Mouse (Mus musculus): ENCODE measurements around the gene Srarp. TPM values are rescaled to one million over a fixed set of nuclear protein-coding genes. Genes with fewer than 3 reads are reported as not detected.

The Srarp gene
- total RNA-seq, 2 experiments from 2014 or later: 2.4 to 3.9 TPM

DNA sequence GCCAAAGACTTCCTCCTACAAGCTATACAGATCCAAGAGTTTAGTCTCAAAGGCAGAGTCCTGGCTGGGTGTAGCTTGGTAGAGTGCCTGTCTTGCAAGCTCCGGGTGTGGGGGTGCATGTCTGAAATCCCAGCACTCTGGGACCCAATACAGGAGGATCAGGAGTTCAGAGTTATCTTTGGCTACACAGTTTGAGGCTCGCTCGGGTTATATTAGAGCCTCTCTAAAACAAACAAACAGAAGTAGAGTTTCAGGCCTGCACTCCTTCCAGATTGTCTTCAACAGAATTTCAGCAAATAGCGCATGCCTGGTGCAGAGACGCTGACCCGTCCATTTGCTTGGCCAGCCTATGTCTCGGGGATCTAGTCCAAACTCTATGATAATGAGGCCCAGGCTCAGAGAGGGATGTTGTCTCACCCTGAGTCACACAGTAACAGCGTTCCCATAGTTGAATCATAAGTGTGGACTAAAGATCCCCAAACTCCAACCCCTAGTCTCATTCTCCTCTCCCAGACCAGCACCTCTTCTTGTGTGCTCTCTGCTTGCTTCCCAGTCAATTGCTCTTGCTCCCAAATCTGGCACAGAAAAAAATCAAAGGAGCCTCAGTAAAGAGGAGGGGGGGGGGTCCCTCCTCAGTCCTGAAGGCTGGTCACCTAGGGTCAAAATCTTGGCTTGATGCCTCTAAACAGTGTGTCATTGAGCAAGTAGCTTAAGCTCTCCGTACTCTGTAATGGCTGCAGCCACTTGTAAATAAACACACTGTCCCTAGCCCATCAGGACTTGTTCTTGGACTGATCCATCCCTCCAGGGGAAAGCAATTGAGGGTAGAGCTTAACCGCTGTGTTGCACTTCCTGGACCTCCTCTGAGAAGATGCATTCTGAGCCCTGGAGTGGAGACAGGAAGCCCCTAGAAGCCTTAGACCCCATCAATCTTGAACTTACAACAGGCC is 8.8 kb downstream of the Srarp start:
- no peak for DNase-seq (ENCODE audit: low spot score in 2 of 2)

DNA sequence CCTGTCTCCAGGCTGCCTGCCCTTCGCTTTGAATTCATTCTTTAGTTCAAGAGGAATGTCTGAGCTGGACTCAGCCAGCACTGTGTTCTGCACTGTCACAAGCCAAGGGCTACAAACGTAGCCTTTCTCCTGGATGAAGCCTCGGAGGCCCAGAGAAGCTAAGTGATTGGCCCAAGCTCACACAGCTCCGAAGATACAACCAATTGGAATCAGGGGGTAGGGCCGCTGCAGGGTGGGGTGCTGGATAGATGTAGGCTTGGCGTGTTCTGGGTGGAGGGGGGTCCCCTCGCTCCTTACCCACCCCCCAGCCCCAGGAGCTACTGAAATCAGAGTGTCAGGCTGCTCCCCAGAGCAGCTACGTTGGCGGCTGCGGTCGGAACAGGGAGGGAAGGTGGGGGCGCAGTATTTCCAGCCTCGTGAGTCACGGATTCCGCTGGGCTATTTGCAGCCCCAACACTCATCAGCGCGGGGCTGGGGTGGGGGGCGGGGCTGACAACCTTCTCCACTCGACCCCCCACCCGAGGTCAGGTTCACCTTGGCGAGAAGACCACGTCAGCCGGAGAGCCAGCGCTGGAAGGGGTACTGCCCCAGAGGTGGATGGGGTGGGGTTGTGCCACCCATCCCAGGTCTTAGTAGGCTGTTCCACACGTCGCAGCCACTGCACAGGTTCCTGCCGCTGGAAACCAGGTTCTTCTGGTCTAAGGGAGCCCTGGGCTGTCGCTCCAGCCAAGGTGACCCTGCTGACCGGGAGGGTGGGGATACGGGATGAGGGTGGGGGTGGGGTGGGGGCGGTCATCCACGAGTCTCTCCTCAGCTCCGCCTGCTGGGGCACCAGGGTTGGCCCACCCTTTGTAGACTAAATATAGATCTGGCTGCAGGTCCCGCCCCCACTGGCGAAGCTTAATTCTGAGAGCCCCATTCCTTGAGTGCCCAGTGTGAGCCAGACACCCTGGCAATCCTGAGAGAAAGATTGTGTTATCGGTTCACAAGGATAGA is 10.1 kb downstream of the Srarp start:
- DNase-seq (ENCODE audit: low spot score in 2 of 2): peak; percentile 61 to 79

DNA sequence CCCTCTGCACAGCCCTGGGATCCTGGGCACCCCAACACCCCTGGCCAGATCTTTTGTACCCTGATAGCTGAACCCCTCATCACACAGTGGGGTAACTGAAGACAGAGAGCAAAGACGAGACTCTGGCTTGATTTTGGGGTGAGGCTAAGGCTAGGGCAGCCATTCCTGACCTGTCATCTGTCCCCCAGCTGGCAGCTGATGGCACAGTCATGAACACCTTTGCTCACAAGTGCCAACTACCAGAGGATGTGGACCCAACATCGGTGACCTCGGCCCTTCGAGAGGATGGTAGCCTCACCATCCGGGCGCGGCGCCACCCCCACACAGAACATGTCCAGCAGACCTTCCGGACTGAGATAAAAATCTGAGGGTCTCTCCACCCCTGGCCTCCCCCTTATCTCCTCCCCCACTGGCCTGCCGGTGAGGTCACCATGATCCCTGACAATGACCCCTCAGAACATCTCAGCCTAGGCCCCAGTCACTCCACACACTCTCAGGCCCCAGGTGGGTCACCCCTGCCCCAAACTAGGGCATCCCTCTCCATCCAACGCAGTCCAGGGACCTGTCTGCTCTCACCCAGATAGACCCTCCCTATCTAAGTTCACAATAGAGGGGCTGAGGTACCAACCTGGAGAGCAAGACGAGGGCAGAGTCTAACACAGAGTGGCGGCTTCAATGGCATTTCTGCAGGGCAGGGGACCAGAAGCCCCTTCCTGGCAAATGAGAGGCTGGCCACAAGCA is 12.0 kb downstream of the Srarp start:
- no peak for DNase-seq (ENCODE audit: low spot score in 2 of 2)

DNA sequence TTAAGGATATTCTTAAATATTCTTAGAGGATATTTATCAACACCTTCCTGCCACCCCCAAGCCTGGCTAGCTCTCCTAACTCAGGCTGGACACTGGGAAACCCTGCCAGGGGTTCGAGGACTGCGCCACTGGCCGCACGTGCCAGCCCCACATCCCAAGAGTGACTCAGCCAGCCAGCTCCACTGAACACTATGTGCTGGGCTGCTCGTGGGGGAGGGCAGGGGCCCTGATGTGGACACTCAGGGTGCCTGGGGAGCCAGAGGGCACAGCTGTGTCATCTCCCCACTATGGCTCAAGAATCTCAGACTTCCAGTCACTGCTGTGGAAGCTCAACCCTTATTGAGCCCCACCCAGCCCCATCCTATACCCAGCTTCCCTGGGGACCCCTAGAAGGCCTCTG is 12.6 kb downstream of the Srarp start:
- DNase-seq (ENCODE audit: low spot score in 2 of 2): no peak

DNA sequence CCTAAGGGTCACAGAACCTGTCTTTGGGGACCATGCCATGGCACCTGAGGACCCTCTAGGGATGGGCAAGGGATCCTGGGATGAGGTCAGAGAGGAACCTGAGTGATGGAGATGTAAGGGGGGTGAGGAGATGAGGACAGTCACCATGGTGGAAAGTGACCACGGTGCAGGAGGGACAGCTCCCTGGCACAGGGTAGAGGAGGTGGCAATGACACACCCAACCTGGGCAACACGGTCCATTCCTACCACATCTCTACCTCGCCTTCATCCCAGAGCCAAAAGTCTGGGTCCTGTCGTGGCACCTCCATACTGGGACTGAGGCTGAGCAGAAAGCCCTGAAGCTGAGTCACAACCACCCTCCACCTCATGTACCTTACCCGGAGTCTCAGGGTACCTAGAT is 13.1 kb downstream of the Srarp start:
- DNase-seq (ENCODE audit: low spot score in 2 of 2): no peak

DNA sequence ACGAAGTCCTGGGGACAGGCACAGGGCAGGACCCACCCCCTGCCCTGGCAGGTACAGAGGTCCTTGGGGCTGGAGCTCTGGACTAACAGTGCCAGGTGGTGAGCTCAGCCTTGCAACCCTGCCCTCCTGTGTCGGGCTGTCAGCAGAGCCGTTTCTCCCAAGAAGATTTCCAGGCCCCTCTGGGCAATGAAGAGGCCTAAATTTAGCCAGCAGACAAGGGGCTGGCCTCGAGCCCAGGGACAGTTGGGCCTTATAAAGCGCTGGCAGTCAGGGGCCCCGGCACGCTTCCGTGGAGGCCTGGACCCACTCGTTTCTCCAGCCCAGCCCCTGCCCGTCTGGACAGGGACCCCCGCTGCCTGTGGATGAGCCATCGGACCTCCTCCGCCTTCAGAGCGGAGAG is 14.5 kb downstream of the Srarp start:
- DNase-seq (ENCODE audit: low spot score in 2 of 2): no peak

DNA sequence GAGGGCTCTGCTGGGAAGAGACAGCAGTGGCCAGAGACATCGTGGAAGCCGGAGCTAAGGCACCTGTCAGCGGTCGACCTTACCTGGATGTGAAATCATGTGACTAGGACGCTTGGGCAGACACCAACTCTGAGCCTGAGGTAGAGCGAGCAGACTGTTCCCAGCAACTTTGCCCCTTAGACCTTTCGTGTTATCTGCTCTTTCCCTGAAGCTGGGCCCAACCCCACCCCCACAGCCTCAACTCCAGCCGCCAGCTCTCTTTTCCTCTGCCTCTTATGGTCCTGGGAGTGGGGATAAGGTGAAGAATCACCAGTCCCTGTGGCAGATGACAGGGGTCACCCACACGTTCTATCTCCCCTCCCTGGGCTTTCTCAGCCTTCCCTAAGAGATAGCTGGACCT is 15.0 kb downstream of the Srarp start:
- DNase-seq (ENCODE audit: low spot score in 2 of 2): no peak

DNA sequence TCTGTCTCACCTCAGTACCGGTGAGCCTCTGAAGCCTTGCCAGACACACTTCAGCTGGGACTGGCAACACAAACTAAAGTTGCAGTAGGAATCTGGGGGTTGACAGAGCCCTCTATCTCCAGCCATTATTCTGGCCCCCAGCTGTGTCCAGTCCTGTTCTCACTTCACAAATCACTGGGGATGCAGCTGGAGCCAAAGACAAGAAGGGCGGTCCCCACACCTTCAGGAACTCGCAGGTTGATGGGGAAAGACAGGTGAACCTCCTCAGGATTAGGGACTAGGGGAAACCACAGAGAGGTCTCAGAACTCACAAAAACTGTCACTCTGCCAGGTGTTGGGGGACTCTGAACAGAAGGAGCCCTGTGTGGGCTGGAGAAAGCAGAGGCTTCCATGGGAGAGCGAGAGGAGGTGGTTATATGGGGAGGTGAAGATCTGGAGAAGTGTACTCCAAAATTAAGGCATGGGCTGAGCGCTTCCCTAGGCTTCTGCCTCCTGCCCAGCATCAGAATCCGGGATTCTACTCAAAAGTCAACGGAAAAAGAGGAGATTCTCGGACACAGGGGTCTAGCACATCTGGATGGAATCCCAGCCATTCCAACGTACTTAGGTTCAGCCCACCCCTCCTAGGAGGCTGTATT is 15.6 kb downstream of the Srarp start, which contains the start of gene Hspb7:
Gene Hspb7, plus strand, starts transcription at position 588 of the 638 bp plus-strand sequence.
- no peak for DNase-seq (ENCODE audit: low spot score in 2 of 2)

DNA sequence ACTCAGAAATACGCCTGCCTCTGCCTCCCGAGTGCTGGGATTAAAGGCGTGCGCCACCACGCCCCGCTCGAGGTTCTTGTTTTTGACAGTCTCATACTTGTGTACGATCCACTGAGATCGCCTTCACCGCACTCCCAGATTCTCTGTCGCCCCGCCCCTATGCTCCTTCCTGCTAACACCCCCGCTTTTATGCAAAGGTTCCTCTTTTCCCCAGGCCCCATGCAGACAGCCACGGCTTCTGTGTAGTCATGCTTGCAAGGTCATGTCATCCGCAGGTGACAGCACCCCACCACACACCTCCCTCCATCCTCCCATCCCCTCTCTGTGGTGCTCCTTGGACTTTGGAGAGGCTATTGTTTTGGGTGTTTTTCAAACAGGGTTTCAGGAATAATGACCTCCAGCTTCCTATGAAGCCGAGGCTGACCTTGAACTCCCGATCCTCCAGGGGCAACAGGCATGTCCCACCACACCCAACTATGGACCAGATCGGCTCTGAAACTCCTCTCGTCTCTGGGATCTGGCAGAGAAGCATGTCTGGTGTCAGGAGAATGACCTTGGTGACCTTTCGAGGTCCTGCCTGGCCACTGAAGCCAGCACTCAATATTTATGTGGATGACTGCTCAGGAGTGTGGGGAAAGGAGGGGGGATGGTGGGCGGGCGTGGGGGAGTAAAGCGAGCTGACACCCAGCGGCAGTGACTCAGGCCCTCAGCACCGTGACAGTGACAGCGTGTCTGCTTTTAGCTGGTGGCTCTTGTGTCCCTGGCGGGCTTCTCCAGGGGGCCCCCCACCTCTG is 16.3 kb downstream of the Srarp start:
- DNase-seq (ENCODE audit: low spot score in 2 of 2): no peak

DNA sequence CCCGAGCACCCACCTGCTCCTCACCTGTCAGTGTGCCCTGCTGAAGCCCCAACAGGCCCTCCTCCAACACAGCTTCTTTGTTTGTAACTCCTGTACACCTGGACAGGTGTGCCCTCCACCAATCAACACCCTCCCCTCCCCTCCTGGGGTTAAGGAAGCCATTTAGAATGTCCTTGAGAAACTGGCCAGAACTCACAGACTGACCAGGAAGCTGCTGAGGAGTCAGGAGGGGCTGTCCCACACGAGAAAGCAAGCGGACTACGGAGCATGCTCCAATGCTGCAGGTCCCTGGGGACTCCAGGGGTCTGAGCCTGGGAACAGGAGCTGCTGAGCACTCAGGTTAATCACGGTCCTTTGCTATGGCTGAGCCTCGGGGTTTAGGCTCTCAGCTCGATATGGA is 20.0 kb downstream of the Srarp start, which contains the start of gene Clcnkb:
Gene Clcnkb, minus strand, starts transcription at position 91 of the 400 bp plus-strand sequence.
- DNase-seq (ENCODE audit: low spot score in 2 of 2): no peak

DNA sequence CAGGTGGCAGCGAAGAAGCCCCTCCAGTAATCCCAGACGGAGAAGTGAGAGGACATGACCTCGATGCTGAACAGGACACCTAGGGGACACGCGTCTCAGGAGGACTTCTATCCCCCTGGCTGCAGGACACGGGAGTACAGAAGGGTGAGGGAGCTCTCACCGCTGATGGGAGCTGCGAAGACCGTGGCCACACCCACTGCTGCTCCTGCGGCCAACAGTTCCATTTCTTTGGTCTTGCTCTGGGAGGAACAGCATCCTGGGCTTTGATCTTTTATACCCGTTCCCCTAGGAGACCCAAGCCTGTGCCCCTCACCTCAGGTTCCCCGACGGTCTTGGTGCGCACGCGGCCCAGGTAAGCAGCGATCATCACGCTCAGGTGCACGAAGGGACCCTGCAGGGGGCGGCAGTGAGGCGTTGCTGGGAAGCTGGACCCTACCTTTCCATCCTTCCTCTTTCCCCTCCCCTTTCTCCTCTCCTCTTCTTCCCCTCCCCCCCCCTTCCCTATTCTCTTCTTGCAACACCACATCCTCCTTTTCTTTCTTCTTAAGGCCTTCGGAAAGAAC is 24.4 kb downstream of the Srarp start:
- no peak for DNase-seq (ENCODE audit: low spot score in 2 of 2)

DNA sequence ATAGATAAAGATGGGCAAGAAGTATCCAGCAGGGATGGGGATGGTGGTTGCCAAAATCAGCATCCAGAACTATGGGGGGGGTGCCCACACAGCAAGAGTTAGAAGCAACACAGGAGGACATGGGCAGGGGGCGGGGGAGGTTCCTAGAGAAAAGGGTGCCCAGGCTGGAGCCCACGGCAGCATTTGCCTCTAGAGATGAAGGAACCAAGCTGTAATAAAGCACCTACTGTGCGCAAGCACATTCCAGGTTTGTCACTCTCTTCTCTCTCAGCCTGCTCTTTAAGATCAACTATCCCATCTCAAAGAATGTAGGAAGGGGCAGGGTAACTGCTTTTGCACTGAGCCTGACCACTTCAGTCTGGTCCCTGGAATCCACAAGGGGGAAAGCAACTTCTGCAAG is 27.3 kb downstream of the Srarp start:
- no peak for DNase-seq (ENCODE audit: low spot score in 2 of 2)

DNA sequence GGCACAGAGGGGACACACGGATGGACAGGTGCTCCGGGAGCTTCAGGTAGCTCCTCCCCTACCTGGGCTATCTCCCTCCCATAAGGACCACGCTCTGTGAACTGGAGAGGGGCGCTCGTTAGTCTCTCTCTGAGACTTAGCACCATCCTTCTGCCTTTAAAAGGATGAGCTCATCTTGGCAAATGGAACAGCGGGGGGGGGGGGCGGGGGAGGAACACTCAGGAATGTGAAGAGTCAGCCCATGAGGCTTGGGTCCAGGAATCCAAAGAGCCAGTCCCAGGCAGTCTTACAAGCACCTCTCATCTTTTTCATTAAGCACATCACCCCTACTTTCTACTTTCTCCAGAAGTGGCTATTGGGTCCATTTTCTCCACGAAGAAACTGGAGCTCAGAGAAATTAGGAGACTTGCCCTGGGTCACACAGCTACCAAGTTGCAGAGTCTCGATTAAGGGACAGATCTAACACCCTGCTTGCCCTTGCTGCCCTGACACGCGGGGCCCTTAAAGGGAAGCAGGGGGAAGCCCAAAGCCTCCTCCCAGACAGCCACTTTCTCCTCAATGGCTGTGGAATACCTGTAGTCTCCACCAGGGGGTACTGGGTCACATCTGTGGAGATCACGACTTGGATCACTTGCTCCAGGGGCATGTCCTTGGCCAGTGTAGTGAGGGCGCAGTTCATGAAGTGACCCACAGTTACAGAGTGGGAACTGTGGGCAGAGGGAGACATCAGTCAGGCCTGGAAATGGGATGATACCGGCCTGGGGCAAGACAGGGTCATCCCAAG is 29.2 kb downstream of the Srarp start:
- DNase-seq (ENCODE audit: low spot score in 2 of 2): no peak

DNA sequence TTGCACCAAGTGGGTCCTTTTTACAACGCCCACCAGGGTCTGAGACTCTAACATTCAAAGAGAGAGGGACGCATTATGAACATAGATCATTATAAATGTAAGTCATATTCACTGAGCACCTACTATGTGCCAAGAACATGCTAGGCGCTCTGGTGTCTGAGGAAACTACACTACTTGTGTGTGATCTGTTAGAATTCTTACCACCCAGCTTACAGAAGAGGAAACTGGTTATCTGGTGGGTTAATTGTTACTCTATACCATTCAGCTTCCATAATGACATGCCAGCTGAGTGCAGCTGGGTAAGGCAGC is 30.6 kb downstream of the Srarp start:
- no peak for DNase-seq (ENCODE audit: low spot score in 2 of 2)

DNA sequence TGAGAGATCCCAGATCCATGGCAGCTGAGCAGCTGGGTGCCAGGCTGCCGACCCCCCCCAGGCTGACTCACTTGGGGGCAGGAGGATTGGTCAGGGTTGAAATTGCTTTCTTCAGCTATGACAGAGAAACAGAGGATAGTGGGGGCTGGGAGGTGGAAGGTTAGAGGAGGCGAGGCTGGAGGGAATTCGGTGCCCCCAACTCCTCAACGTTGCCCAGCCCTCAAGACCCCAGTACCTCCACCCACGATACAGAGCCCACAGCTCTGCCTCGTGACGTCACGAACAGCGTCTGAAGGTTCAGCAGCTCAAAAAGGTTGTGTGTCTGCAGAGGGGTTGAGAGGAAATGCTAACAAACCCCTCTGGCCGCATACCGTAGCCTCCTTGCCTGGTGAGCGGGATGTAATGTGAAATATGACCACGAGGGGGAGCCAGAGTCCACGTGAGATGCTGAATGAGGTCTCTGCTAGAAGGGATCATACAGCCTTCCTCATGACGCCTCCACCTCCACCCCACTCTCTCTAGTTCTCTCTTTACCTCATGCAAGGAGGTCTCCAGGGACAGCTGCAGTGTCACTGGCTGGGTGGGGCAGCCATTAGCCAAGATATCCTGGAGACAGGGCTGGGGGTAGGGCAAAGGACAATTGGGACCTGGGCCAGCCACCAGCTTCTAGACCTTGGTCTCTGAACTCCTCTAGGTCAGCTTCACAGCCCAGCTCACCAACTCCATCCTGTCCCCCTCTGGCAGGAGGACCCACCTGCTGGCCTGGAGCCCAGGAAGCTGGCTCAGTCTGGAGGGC is 31.2 kb downstream of the Srarp start:
- DNase-seq (ENCODE audit: low spot score in 2 of 2): peak; percentile 80 to 95

DNA sequence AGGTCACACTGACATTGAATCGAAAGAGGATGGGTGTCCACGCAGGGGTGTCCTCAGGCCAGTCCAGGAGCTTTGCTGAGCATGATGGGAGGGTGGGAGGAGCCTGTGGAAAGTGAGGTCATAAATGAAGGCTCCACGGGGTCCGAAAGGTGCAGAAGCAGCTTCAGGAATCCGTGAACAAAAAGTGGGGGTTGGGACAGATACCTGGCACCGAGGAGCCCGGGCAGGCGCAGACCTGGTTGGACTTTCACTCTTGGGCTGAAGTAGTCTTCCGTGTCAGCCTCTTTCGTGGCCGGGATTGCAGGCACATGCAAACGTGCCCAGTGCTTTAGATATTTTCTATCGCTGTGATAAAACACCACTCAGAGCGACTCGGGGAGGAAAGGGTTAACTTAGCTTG is 35.7 kb downstream of the Srarp start:
- DNase-seq (ENCODE audit: low spot score in 2 of 2): no peak

DNA sequence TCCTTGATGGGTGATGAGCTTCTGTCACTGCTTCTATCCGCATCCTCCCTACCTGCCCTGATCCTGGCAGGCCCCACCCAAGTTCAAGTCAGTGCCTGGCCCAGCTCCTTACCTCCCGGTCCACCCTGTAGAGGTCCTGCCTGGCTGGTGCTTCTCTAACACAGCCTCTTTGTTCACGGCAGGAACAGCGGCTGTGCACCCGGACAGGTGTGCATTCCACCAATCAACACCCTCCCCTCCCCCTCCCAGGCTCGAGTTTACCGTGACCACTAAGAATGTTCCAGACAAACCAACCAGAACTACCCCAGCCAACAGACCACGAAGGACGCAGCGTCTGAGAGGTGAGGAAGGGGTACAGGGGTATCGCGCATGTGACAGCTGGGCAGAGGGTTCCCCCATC is 37.4 kb downstream of the Srarp start, which contains the start of gene Clcnka:
Gene Clcnka, minus strand, starts transcription at position 180 of the 400 bp plus-strand sequence.
- DNase-seq (ENCODE audit: low spot score in 2 of 2): no peak

DNA sequence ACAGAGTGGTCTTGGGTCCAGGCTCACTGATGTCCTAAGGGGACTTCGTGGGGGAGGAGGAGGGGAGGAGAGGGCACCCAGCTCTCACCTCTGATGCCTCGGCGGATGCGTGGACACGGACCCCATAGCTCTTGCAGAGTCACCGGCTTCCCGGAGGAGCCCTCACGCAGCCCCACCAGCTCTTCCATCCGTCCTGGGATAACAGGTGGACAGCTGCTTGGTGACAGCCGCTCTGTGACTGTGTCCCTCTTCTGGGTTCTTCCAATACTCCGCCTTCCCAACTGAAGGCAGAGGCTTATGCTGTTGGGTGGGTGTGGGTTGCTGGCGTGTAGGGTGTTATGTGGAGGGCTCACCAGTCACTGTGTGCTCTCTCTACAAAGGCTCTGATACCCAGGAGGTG is 38.0 kb downstream of the Srarp start:
- no peak for DNase-seq (ENCODE audit: low spot score in 2 of 2)

All from layer of hippocampus, adult 18-20 months (tissue).